In genomic region chr5:124089868-124090267, GRCm38 (mm10) we compare ENCODE assay signal across 25 mouse cellular contexts. TPM values are rescaled to one million over a fixed set of nuclear protein-coding genes. Genes with fewer than 3 reads are reported as not detected.
DNase-seq lines count a peak whose midpoint lies in the region; TF ChIP-seq lines count a peak whose summit lies in the region.
"Had no signal": no experiment of that assay in that cellular context is flagged by ENCODE, and none has a peak within 500 bp of the region (broad histone marks: within the 10 kb centered on the region; RNA-seq: fewer than 3 reads in every experiment).

No protein-coding gene starts in this region.

- no peaks in the 10 kb centered on the region for H3K9me3 ChIP-seq in ES-Bruce4 (replicated peaks; ENCODE audit: control insufficient read depth, insufficient read depth, low read length, poor library complexity, severe bottlenecking)
- H3K9me3 ChIP-seq: embryonic facial prominence, embryonic 13.5 days; forebrain, embryonic 10.5 days; heart, embryonic 13.5 days; hindbrain, embryonic 15.5 days; midbrain, embryonic 13.5 days had no signal

- H3K9ac ChIP-seq in ES-Bruce4 (ENCODE audit: low read depth, poor library complexity, severe bottlenecking), result no peak overlapping the region
- H3K9ac ChIP-seq: embryonic facial prominence, embryonic 13.5 days; heart, embryonic 13.5 days; hindbrain, embryonic 15.5 days; liver, embryonic 14.5 days; midbrain, embryonic 13.5 days had no signal

- no peak overlapping the region for H3K27ac ChIP-seq in ES-Bruce4 (ENCODE audit: insufficient read depth, low read length)
- no peak overlapping the region for H3K27ac ChIP-seq in left cerebral cortex, adult 2 months
- H3K27ac ChIP-seq: embryonic facial prominence, embryonic 13.5 days; heart, embryonic 13.5 days; hindbrain, embryonic 15.5 days; layer of hippocampus, adult 2 months; liver, embryonic 14.5 days; macrophage; midbrain, embryonic 13.5 days had no signal

- no peaks in the 10 kb centered on the region for H3K27me3 ChIP-seq in ES-Bruce4 (ENCODE audit: control insufficient read depth, insufficient read depth, low read length, poor library complexity, severe bottlenecking)
- H3K27me3 ChIP-seq: hindbrain, embryonic 15.5 days had no signal

- no peak for TF ChIP-seq EP300 in ES-Bruce4 (IDR thresholded peaks at IDR 0.05; ENCODE audit: insufficient read depth, low read depth, low read length)

- H3K4me1 ChIP-seq in ES-Bruce4 (ENCODE audit: control insufficient read depth, insufficient read depth, low read length), result no peaks in the 10 kb centered on the region
- H3K4me1 ChIP-seq: midbrain, embryonic 13.5 days had no signal

- intact Hi-C loops in left cerebral cortex, adult 2 months (cut with DNase I), result no loop called here

- DNase-seq in cerebellum, adult 9-11 months, result peak; percentile 33
- DNase-seq in cerebellum, adult 8-10 months, result no peak
- peak; percentile 21 to 58 for DNase-seq in gastrocnemius, adult 8-10 months (ENCODE audit: low spot score in 2 of 2)
- DNase-seq in skeletal muscle tissue, adult 2 months (ENCODE audit: low read depth, low spot score), result peak; percentile 55
- no peak for DNase-seq in left cerebral cortex, adult 2 months (ENCODE audit: extremely low spot score in 1 of 2, low spot score in 2 of 2)
- no peak for DNase-seq in spleen, adult 12 weeks (ENCODE audit: low spot score)
- DNase-seq: adrenal gland, postnatal 25 days; cerebellum, adult 18-20 months; heart, postnatal 10 days; kidney, adult 11 months; kidney, postnatal 25 days; left cerebral cortex, postnatal 4 days; lung, adult 2 months; lung, postnatal 10 days; retina, postnatal 1 day; right cerebral cortex, postnatal 14 days had no signal

- H3K4me3 ChIP-seq in ES-Bruce4 (ENCODE audit: low read depth, low read length), result peak overlapping the region; percentile 13
- H3K4me3 ChIP-seq in left cerebral cortex, adult 2 months, result no peak overlapping the region
- H3K4me3 ChIP-seq: embryonic facial prominence, embryonic 13.5 days; forebrain, embryonic 10.5 days; heart, embryonic 13.5 days; hindbrain, embryonic 15.5 days; layer of hippocampus, adult 2 months; midbrain, embryonic 13.5 days had no signal

- no peak for TF ChIP-seq CTCF in ES-Bruce4 (IDR thresholded peaks at IDR 0.05; ENCODE audit: low read depth, low read length)
- TF ChIP-seq CTCF in left cerebral cortex, adult 2 months (IDR thresholded peaks at IDR 0.05), result no peak

- TF ChIP-seq POLR2A in ES-Bruce4 (IDR thresholded peaks at IDR 0.05; ENCODE audit: insufficient read depth, low read length), result no peak

- no peaks in the 10 kb centered on the region for H3K36me3 ChIP-seq in ES-Bruce4 (ENCODE audit: control insufficient read depth, insufficient read depth, low read length, poor library complexity, severe bottlenecking)
- H3K36me3 ChIP-seq: embryonic facial prominence, embryonic 13.5 days; forebrain, embryonic 10.5 days; heart, embryonic 13.5 days; midbrain, embryonic 13.5 days had no signal

RNA-seq across cellular contexts. Expression of gene Abcb9, which starts 5.7 kb away (rescaled TPM):
- polyA plus RNA-seq in ES-Bruce4 (2011; ENCODE audit: insufficient read depth, insufficient read length, low read depth, missing spikeins), result 0.49 and 0.79 TPM in 2 replicates
- total RNA-seq in gastrocnemius, adult 8-10 months (2022), result 1 to 10 TPM; 7.2 to 9.5 (median 8.8) TPM
- total RNA-seq in left cerebral cortex, adult 2 months (2021), result 10 to 100 TPM; 55.0 to 57.3 TPM

RNA-seq across cellular contexts. Expression of gene Ogfod2, which starts 22.2 kb away (rescaled TPM):
- 4.6 and 6.0 TPM in 2 replicates for polyA plus RNA-seq in ES-Bruce4 (2011; ENCODE audit: insufficient read depth, insufficient read length, low read depth, missing spikeins)
- total RNA-seq in gastrocnemius, adult 8-10 months (2022), result 10 to 100 TPM; 15.4 to 19.7 (median 17.3) TPM
- 10 to 100 TPM; 35.4 to 39.1 TPM for total RNA-seq in left cerebral cortex, adult 2 months (2021)

RNA-seq across cellular contexts. Expression of gene Arl6ip4, which starts 26.0 kb away (rescaled TPM):
- 73.7 and 82.5 TPM in 2 replicates for polyA plus RNA-seq in ES-Bruce4 (2011; ENCODE audit: insufficient read depth, insufficient read length, low read depth, missing spikeins)
- 10 to 100 TPM; 36.7 to 46.8 (median 44.1) TPM for total RNA-seq in gastrocnemius, adult 8-10 months (2022)
- 10 to 100 TPM; 46.7 to 52.1 TPM for total RNA-seq in left cerebral cortex, adult 2 months (2021)

RNA-seq across cellular contexts. Expression of gene Vps37b, which starts 57.8 kb away (rescaled TPM):
- 11.2 and 11.9 TPM in 2 replicates for polyA plus RNA-seq in ES-Bruce4 (2011; ENCODE audit: insufficient read depth, insufficient read length, low read depth, missing spikeins)
- total RNA-seq in gastrocnemius, adult 8-10 months (2022), result 1 to 10 TPM; 4.6 to 6.2 (median 5.1) TPM
- total RNA-seq in left cerebral cortex, adult 2 months (2021), result 10 to 100 TPM; 46.1 to 47.3 TPM

Comparison
In these comparisons a context has a peak if more than half of its experiments do, and no peak if none do; other contexts are left out.
1. DNase-seq: peak in cerebellum, adult 9-11 months (single experiment), gastrocnemius, adult 8-10 months (2 of 2) and skeletal muscle tissue, adult 2 months (single experiment); none in cerebellum, adult 8-10 months (single experiment), left cerebral cortex, adult 2 months (0 of 2) and spleen, adult 12 weeks (single experiment).
2. RNA of gene Abcb9, which starts 5.7 kb away (total RNA-seq): 55.0 to 57.3 TPM in left cerebral cortex, adult 2 months; 7.2 to 9.5 TPM in gastrocnemius, adult 8-10 months; every median in the first group is over 4 times any median in the second.